Mouse (Mus musculus): Measurements from ENCODE around the gene Pdss2. TPM values are rescaled to one million over a fixed set of nuclear protein-coding genes. Genes with fewer than 3 reads are reported as not detected.
"Not testable (repeated sequence)": the region's sequence is repeated elsewhere in the genome, so short reads cannot be mapped to it uniquely, and the experiment has no call there.

Pdss2 gene
- polyA plus RNA-seq, 1 experiment from 2014 or later: 18.4 TPM

- no peak overlapping the region for H3K4me2 ChIP-seq (replicated peaks; ENCODE audit: low read depth, low read length)
- H3K9me3 ChIP-seq (ENCODE audit: control insufficient read depth, low read length): no peaks in the 10 kb centered on the region
- no peak overlapping the region for H3K4me3 ChIP-seq (ENCODE audit: low read depth, low read length)
- no peak overlapping the region for H3K9ac ChIP-seq (ENCODE audit: low read depth, low read length)
- H3K4me1 ChIP-seq (replicated peaks; ENCODE audit: control insufficient read depth, insufficient read depth, low read length): no peaks in the 10 kb centered on the region
- no peak for ATAC-seq (ENCODE audit: low FRiP score)
- H3K36me3 ChIP-seq (ENCODE audit: control insufficient read depth, insufficient read depth, low read length): no peaks in the 10 kb centered on the region
- no peak for DNase-seq (ENCODE audit: low spot score)
- WGBS: 78% methylated on average over 4 of the region's 4 CpGs
- no peak overlapping the region for H3K27ac ChIP-seq (ENCODE audit: low read depth, low read length)
- H3K27me3 ChIP-seq (ENCODE audit: control insufficient read depth, insufficient read depth, low read length): no peaks in the 10 kb centered on the region
These were observed 31.0 kb downstream of the Pdss2 start for GRCm38 (mm10) chr10:43252324-43252723.

- not testable (repeated sequence) for H3K27ac ChIP-seq (ENCODE audit: low read depth, low read length); H3K4me3 ChIP-seq (ENCODE audit: low read depth, low read length); H3K27me3 ChIP-seq (ENCODE audit: control insufficient read depth, insufficient read depth, low read length); H3K9ac ChIP-seq (ENCODE audit: low read depth, low read length); ATAC-seq (ENCODE audit: low FRiP score); H3K36me3 ChIP-seq (ENCODE audit: control insufficient read depth, insufficient read depth, low read length); H3K9me3 ChIP-seq (ENCODE audit: control insufficient read depth, low read length); H3K4me2 ChIP-seq (replicated peaks; ENCODE audit: low read depth, low read length); H3K4me1 ChIP-seq (replicated peaks; ENCODE audit: control insufficient read depth, insufficient read depth, low read length); DNase-seq (ENCODE audit: low spot score)
- no CpG with 5 or more reads among the region's 1 CpGs for WGBS
These were observed 35.7 kb downstream of the Pdss2 start for GRCm38 (mm10) chr10:43256965-43257364.

GRCm38 (mm10) chr10:43257500-43257899, 36.2 kb downstream of the Pdss2 start:
- ATAC-seq (ENCODE audit: low FRiP score); H3K4me2 ChIP-seq (replicated peaks; ENCODE audit: low read depth, low read length); H3K36me3 ChIP-seq (ENCODE audit: control insufficient read depth, insufficient read depth, low read length); H3K9ac ChIP-seq (ENCODE audit: low read depth, low read length); H3K4me3 ChIP-seq (ENCODE audit: low read depth, low read length); H3K27ac ChIP-seq (ENCODE audit: low read depth, low read length); H3K9me3 ChIP-seq (ENCODE audit: control insufficient read depth, low read length); H3K4me1 ChIP-seq (replicated peaks; ENCODE audit: control insufficient read depth, insufficient read depth, low read length); H3K27me3 ChIP-seq (ENCODE audit: control insufficient read depth, insufficient read depth, low read length); DNase-seq (ENCODE audit: low spot score): not testable (repeated sequence)
- WGBS: 91% methylated on average over 8 of the region's 8 CpGs

- no peaks in the 10 kb centered on the region for H3K27me3 ChIP-seq (ENCODE audit: control insufficient read depth, insufficient read depth, low read length)
- DNase-seq (ENCODE audit: low spot score) (no peak), ATAC-seq (ENCODE audit: low FRiP score) (no peak)
- no peaks in the 10 kb centered on the region for H3K36me3 ChIP-seq (ENCODE audit: control insufficient read depth, insufficient read depth, low read length)
- no peak overlapping the region for H3K27ac ChIP-seq (ENCODE audit: low read depth, low read length)
- no peak overlapping the region for H3K9ac ChIP-seq (ENCODE audit: low read depth, low read length)
- H3K4me3 ChIP-seq (ENCODE audit: low read depth, low read length): no peak overlapping the region
- H3K4me1 ChIP-seq (replicated peaks; ENCODE audit: control insufficient read depth, insufficient read depth, low read length): 0 out of 2 replicates have a peak, but pooled peaks cover 2% of the 10 kb centered on the region
- no peaks in the 10 kb centered on the region for H3K9me3 ChIP-seq (ENCODE audit: control insufficient read depth, low read length)
- WGBS: 87% methylated on average over 2 of the region's 2 CpGs
- no peak overlapping the region for H3K4me2 ChIP-seq (replicated peaks; ENCODE audit: low read depth, low read length)
These were observed 50.0 kb downstream of the Pdss2 start for GRCm38 (mm10) chr10:43271318-43271717.

- H3K27ac ChIP-seq (ENCODE audit: low read depth, low read length): no peak overlapping the region
These were observed 51.1 kb downstream of the Pdss2 start for GRCm38 (mm10) chr10:43272381-43272780.

GRCm38 (mm10) chr10:43273057-43273456, 51.8 kb downstream of the Pdss2 start:
- Histone ChIP-seq H3K27ac (ENCODE audit: low read depth, low read length) (no peak overlapping the region), H3K4me1 (replicated peaks; ENCODE audit: control insufficient read depth, insufficient read depth, low read length) (0 out of 2 replicates have a peak, but pooled peaks cover 2% of the 10 kb centered on the region), H3K4me2 (replicated peaks; ENCODE audit: low read depth, low read length) (no peak overlapping the region), H3K27me3 (ENCODE audit: control insufficient read depth, insufficient read depth, low read length) (no peaks in the 10 kb centered on the region), H3K36me3 (ENCODE audit: control insufficient read depth, insufficient read depth, low read length) (no peaks in the 10 kb centered on the region), H3K4me3 (ENCODE audit: low read depth, low read length) (no peak overlapping the region), H3K9me3 (ENCODE audit: control insufficient read depth, low read length) (no peaks in the 10 kb centered on the region), H3K9ac (ENCODE audit: low read depth, low read length) (no peak overlapping the region)
- 76% methylated on average over 3 of the region's 3 CpGs for WGBS
- ATAC-seq (ENCODE audit: low FRiP score) (no peak), DNase-seq (ENCODE audit: low spot score) (no peak)

More at GRCm38 (mm10) chr10:43272381-43272780, 51.1 kb downstream of the Pdss2 start:
- ATAC-seq (ENCODE audit: low FRiP score) (no peak), DNase-seq (ENCODE audit: low spot score) (no peak)
- Histone ChIP-seq H3K27me3 (ENCODE audit: control insufficient read depth, insufficient read depth, low read length) (no peaks in the 10 kb centered on the region), H3K36me3 (ENCODE audit: control insufficient read depth, insufficient read depth, low read length) (no peaks in the 10 kb centered on the region), H3K4me1 (replicated peaks; ENCODE audit: control insufficient read depth, insufficient read depth, low read length) (0 out of 2 replicates have a peak, but pooled peaks cover 2% of the 10 kb centered on the region), H3K9ac (ENCODE audit: low read depth, low read length) (no peak overlapping the region), H3K9me3 (ENCODE audit: control insufficient read depth, low read length) (no peaks in the 10 kb centered on the region), H3K4me2 (replicated peaks; ENCODE audit: low read depth, low read length) (no peak overlapping the region), H3K4me3 (ENCODE audit: low read depth, low read length) (no peak overlapping the region)
- WGBS: 61% methylated on average over 4 of the region's 4 CpGs

- Histone ChIP-seq H3K9me3 (ENCODE audit: control insufficient read depth, low read length) (no peaks in the 10 kb centered on the region), H3K27me3 (ENCODE audit: control insufficient read depth, insufficient read depth, low read length) (no peaks in the 10 kb centered on the region), H3K4me3 (ENCODE audit: low read depth, low read length) (no peak overlapping the region), H3K4me1 (replicated peaks; ENCODE audit: control insufficient read depth, insufficient read depth, low read length) (0 out of 2 replicates have a peak, but pooled peaks cover 2% of the 10 kb centered on the region), H3K9ac (ENCODE audit: low read depth, low read length) (no peak overlapping the region), H3K4me2 (replicated peaks; ENCODE audit: low read depth, low read length) (no peak overlapping the region), H3K36me3 (ENCODE audit: control insufficient read depth, insufficient read depth, low read length) (no peaks in the 10 kb centered on the region), H3K27ac (ENCODE audit: low read depth, low read length) (no peak overlapping the region)
- WGBS: 84% methylated on average over 5 of the region's 5 CpGs
- DNase-seq (ENCODE audit: low spot score) (no peak), ATAC-seq (ENCODE audit: low FRiP score) (no peak)
These were observed 54.2 kb downstream of the Pdss2 start for GRCm38 (mm10) chr10:43275446-43275845.

- DNase-seq (ENCODE audit: low spot score): no peak
- 58% methylated on average over 1 of the region's 1 CpGs for WGBS
These were observed 54.9 kb downstream of the Pdss2 start for GRCm38 (mm10) chr10:43276116-43276659.

More at GRCm38 (mm10) chr10:43276116-43276659, 54.9 kb downstream of the Pdss2 start:
- Histone ChIP-seq H3K27ac (ENCODE audit: low read depth, low read length) (no peak overlapping the region), H3K36me3 (ENCODE audit: control insufficient read depth, insufficient read depth, low read length) (no peaks in the 10 kb centered on the region), H3K27me3 (ENCODE audit: control insufficient read depth, insufficient read depth, low read length) (no peaks in the 10 kb centered on the region), H3K4me2 (replicated peaks; ENCODE audit: low read depth, low read length) (no peak overlapping the region), H3K9ac (ENCODE audit: low read depth, low read length) (no peak overlapping the region), H3K9me3 (ENCODE audit: control insufficient read depth, low read length) (no peaks in the 10 kb centered on the region), H3K4me3 (ENCODE audit: low read depth, low read length) (no peak overlapping the region), H3K4me1 (replicated peaks; ENCODE audit: control insufficient read depth, insufficient read depth, low read length) (0 out of 2 replicates have a peak, but pooled peaks cover 2% of the 10 kb centered on the region)
- no peak for ATAC-seq (ENCODE audit: low FRiP score)

All from hindbrain, embryonic 11.5 days (tissue).